8 mouse cellular contexts compared by ENCODE assay signal in the genomic region with DNA sequence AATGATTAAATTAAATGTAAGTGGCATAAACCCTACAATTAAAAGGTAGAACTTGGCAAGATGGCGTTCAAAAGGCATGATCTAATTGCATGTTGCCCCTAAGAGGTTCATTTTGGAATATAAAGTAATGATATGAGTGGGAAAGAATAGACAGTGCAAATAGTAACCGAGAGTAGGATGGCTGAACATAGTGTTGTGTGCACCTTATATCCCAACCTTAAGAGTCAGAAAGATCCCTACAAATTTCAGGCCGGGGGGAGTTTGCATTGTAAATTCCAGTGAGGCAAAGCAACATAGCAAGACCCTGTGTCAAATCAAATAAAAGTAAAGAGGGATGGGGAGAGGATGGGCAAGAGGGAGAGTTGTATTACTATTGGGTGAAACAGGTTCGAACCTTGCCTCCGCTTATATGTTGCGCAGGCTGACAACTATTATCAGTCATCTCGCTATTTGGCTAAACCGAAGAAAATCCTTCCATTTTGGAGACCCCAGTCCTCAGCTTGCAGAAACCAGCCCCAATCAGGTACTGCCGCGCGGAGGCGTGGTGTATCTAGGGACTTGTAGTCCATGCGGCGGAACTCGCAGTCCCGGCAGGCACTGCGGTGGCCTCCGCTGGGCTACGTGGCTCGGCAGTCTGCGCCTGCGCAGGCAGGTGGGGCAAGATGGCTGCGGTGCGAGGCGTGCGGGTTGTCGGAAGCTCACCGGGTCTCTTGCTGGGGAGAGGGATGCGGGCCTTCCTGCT. TPM values are rescaled to one million over a fixed set of nuclear protein-coding genes. Genes with fewer than 3 reads are reported as not detected.
DNase-seq lines count a peak whose midpoint lies in the region; ATAC-seq lines count a peak whose summit lies in the region.

No protein-coding gene starts in this region.

- DNase-seq in ZHBTc4 (ENCODE audit: low read depth, low spot score) = peak; percentile 99
- peak; percentile 88 to 94 for DNase-seq in gastrocnemius, adult 8-10 months (ENCODE audit: low spot score in 2 of 2)
- peak; percentile 97 for DNase-seq in induced T-regulatory cell, adult 2 months (ENCODE audit: low read depth)
- peak; percentile 92 to 97 for DNase-seq in left cerebral cortex, adult 9 months (ENCODE audit: low spot score in 2 of 2)
- DNase-seq in right cerebral cortex, postnatal 14 days = peak; percentile 98
- DNase-seq in urinary bladder, postnatal 36 days (ENCODE audit: low spot score in 2 of 2) = peak; percentile 92 to 95

- ATAC-seq in common myeloid progenitor, adult 5-6 weeks (replicated peaks; ENCODE audit: low read depth, poor library complexity, severe bottlenecking) = peak; percentile 99
- ATAC-seq in megakaryocyte progenitor cell, adult 5-6 weeks (replicated peaks; ENCODE audit: poor library complexity) = peak; percentile 100

RNA-seq across cellular contexts. Expression of gene B4galt7, which starts 7.0 kb away (rescaled TPM):
- 13.3 and 14.2 TPM in 2 replicates for total RNA-seq in common myeloid progenitor, adult 5-6 weeks (2017)
- total RNA-seq in gastrocnemius, adult 8-10 months (2022) = 1 to 10 TPM; 4.8 to 5.8 (median 5.1) TPM
- 10.6 and 13.0 TPM in 2 replicates for total RNA-seq in megakaryocyte progenitor cell, adult 5-6 weeks (2015)
- total RNA-seq in megakaryocyte progenitor cell, adult 5-6 weeks (2017) = 12.8 and 16.7 TPM in 2 replicates

RNA-seq across cellular contexts. Expression of gene Tmed9, which starts 19.2 kb away (rescaled TPM):
- 149 and 150 TPM in 2 replicates for total RNA-seq in common myeloid progenitor, adult 5-6 weeks (2017)
- total RNA-seq in gastrocnemius, adult 8-10 months (2022) = 10 to 100 TPM; 54.1 to 64.0 (median 60.1) TPM
- 92.3 and 117 TPM in 2 replicates for total RNA-seq in megakaryocyte progenitor cell, adult 5-6 weeks (2015)
- 194 and 211 TPM in 2 replicates for total RNA-seq in megakaryocyte progenitor cell, adult 5-6 weeks (2017)

RNA-seq across cellular contexts. Expression of gene Fam193b, which starts 21.8 kb away (rescaled TPM):
- total RNA-seq in common myeloid progenitor, adult 5-6 weeks (2017) = 18.4 and 28.0 TPM in 2 replicates
- 10 to 100 TPM in 3 of 4 experiments, 1 to 10 TPM in 1; 7.8 to 14.0 (median 10.1) TPM for total RNA-seq in gastrocnemius, adult 8-10 months (2022)
- total RNA-seq in megakaryocyte progenitor cell, adult 5-6 weeks (2015) = 24.9 and 29.1 TPM in 2 replicates
- 21.8 and 25.1 TPM in 2 replicates for total RNA-seq in megakaryocyte progenitor cell, adult 5-6 weeks (2017)

RNA-seq across cellular contexts. Expression of gene Caml, which starts 30.1 kb away (rescaled TPM):
- total RNA-seq in common myeloid progenitor, adult 5-6 weeks (2017) = 62.9 and 63.5 TPM in 2 replicates
- 10 to 100 TPM in 1 of 4 experiments, 1 to 10 TPM in 3; 7.8 to 11.9 (median 8.7) TPM for total RNA-seq in gastrocnemius, adult 8-10 months (2022)
- total RNA-seq in megakaryocyte progenitor cell, adult 5-6 weeks (2015) = 50.0 and 50.4 TPM in 2 replicates
- 49.5 and 54.7 TPM in 2 replicates for total RNA-seq in megakaryocyte progenitor cell, adult 5-6 weeks (2017)

RNA-seq across cellular contexts. Expression of gene Ddx46, which starts 42.1 kb away (rescaled TPM):
- 120 and 155 TPM in 2 replicates for total RNA-seq in common myeloid progenitor, adult 5-6 weeks (2017)
- total RNA-seq in gastrocnemius, adult 8-10 months (2022) = 10 to 100 TPM; 20.3 to 27.5 (median 23.8) TPM
- total RNA-seq in megakaryocyte progenitor cell, adult 5-6 weeks (2015) = 62.4 and 76.8 TPM in 2 replicates
- 79.0 and 153 TPM in 2 replicates for total RNA-seq in megakaryocyte progenitor cell, adult 5-6 weeks (2017)

Comparison
In these comparisons a context has a peak if more than half of its experiments do, and no peak if none do; other contexts are left out.
1. Peak in every context shown above with its lines: DNase-seq and ATAC-seq.